Mouse (Mus musculus) forebrain, embryonic 14.5 days (tissue): ENCODE measurements around the gene Gpr137c. TPM values are rescaled to one million over a fixed set of nuclear protein-coding genes. Genes with fewer than 3 reads are reported as not detected.

ENCODE experiments used
- ATAC-seq: fragments of 200-750 bp; cut with Nextera tagmentation; 2 replicates; pipeline ENCODE4 v1.8.0; 2017; ENCODE audit warnings: mild to moderate bottlenecking, moderate library complexity
- DNase-seq: peaks from one replicate; pipeline ENCODE4 v3.0.0-alpha.2; 2015; ENCODE audit warnings: low spot score
- H3K27ac ChIP-seq: fragments of 300-500 bp; sonication (generic); 2 replicates; pipeline ENCODE4 v1.5.1; 2014; ENCODE audit warnings: low read depth, mild to moderate bottlenecking, control low read depth, low read length, moderate library complexity
- H3K27me3 ChIP-seq: fragments of 300-500 bp; sonication (generic); replicated peaks from 2 replicates; pipeline ENCODE4 v1.6.1; 2014; ENCODE audit warnings: low read length, control low read depth, mixed read lengths; ENCODE audit not compliant: control insufficient read depth, insufficient read depth
- H3K36me3 ChIP-seq: fragments of 300-500 bp; sonication (generic); 2 replicates; pipeline ENCODE4 v1.6.1; 2014; ENCODE audit warnings: low read length, control low read depth; ENCODE audit not compliant: control insufficient read depth, insufficient read depth
- H3K4me1 ChIP-seq: fragments of 300-500 bp; sonication (generic); 2 replicates; pipeline ENCODE4 v1.6.1; 2014; ENCODE audit warnings: antibody characterized with exemption, low read length, control low read depth; ENCODE audit not compliant: control insufficient read depth, insufficient read depth
- H3K4me2 ChIP-seq: fragments of 300-500 bp; sonication (generic); 2 replicates; pipeline ENCODE4 v1.6.1; 2014; ENCODE audit warnings: mild to moderate bottlenecking, control low read depth, low read length
- H3K4me3 ChIP-seq: fragments of 300-500 bp; sonication (generic); 2 replicates; pipeline ENCODE4 v1.5.1; 2014; ENCODE audit warnings: low read depth, low read length, control low read depth
- H3K9ac ChIP-seq: fragments of 300-500 bp; sonication (generic); 2 replicates; pipeline ENCODE4 v1.6.1; 2014; ENCODE audit warnings: mild to moderate bottlenecking, low read length, control low read depth, moderate library complexity
- H3K9me3 ChIP-seq: fragments of 300-500 bp; sonication (generic); replicated peaks from 2 replicates; pipeline ENCODE4 v1.6.1; 2016; ENCODE audit warnings: low read length, control low read depth, mixed read lengths; ENCODE audit not compliant: control insufficient read depth
- WGBS: fragments of 180-500 bp; shearing (Covaris S2); extraction: QIAGEN DNeasy Blood & Tissue Kit; methylation state at CpG from one replicate; pipeline ENCODE4 v1.1.7; 2014; 5-methylcytosine and 5-hydroxymethylcytosine counted together
- polyA plus RNA-seq: library from polyadenylated mRNA; unstranded; fragments of >200 nt; fragmentation: Nextera tagmentation; extraction: Ambion mirVana; gene quantifications from 2 replicates; pipeline ENCODE4 v1.2.1, GENCODE M21; 2014

The Gpr137c gene
- 14.8 and 16.3 TPM in 2 replicates for polyA plus RNA-seq

DNA sequence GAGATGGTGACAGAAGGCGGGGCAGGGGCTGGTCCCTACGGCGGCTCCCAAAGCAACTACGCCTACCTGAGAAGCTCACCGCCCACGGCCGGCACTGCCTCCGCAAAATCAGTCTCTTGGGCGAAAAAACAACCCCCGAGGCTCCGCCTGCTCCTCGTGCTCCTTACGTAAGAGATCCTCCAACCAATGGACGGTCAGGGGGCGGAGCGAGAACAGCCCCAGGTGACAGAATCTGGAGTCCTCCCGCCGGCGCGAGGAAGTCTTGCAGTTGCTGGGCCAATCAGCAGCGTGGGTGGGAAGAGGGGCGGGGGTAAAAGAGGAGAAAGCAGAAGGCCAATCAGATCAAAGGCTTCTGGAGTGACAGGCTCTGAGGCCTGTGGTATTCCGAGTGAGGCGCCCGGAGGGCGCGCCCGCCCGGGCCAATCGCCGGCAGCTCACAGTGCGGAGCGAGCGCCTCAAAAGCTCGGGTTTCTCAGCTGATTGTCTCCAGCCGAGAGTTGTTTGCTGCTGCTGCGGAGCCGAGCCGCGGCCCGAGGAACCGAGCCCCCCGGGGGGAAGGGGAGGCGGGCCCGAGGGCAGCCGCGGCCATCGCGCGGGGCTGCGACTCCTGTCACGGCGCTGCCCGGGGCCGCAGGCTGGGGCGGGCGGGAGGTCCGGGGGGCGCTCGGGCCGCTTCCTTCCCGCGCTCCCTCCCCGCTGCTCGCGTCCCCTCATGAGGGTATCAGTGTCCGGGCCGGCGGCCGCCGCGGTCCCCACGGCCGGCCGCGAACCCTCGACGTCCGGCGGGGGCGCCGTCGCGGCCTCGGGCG, at the start of gene Gpr137c:
Gene Gpr137c (plus strand): TSS at position 437 of the 809 bp plus-strand sequence.
- Histone ChIP-seq H3K27ac (peak within 1 kb of the TSS; percentile 98), H3K9me3 (no peaks in the 10 kb centered on the region), H3K4me3 (peak within 1 kb of the TSS; percentile 95), H3K4me1 (peaks cover 10% of the 10 kb centered on the region; the same call in 1 of the 2 replicates), H3K9ac (peak within 1 kb of the TSS; percentile 98), H3K27me3 (no peaks in the 10 kb centered on the region), H3K36me3 (no peaks in the 10 kb centered on the region), H3K4me2 (peak within 1 kb of the TSS; percentile 77)
- WGBS: under 1% methylated on average over 66 of the region's 86 CpGs
- ATAC-seq: peak; percentile 98
- DNase-seq: peak; percentile 100

DNA sequence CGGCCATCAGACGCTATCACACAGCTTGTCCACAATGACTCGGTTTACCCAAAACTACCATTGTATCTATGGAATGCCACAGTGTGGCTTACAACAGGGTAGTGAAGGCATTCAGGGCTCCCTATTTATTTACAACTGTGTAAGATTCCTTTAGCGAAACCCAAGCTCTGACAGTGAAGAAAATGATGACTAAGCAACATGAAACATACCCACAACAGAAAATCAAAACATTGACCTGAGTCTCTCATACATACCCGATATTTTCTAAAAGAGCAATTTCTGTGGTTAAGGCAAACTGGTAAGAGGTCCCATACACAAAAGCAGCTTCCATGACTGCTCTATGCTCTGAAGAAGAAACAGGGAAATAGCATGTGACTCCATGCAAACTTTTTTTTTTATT, 47.3 kb upstream of the Gpr137c start:
- 98% methylated on average over 5 of the region's 5 CpGs for WGBS
- H3K9me3 ChIP-seq: no peaks in the 10 kb centered on the region

DNA sequence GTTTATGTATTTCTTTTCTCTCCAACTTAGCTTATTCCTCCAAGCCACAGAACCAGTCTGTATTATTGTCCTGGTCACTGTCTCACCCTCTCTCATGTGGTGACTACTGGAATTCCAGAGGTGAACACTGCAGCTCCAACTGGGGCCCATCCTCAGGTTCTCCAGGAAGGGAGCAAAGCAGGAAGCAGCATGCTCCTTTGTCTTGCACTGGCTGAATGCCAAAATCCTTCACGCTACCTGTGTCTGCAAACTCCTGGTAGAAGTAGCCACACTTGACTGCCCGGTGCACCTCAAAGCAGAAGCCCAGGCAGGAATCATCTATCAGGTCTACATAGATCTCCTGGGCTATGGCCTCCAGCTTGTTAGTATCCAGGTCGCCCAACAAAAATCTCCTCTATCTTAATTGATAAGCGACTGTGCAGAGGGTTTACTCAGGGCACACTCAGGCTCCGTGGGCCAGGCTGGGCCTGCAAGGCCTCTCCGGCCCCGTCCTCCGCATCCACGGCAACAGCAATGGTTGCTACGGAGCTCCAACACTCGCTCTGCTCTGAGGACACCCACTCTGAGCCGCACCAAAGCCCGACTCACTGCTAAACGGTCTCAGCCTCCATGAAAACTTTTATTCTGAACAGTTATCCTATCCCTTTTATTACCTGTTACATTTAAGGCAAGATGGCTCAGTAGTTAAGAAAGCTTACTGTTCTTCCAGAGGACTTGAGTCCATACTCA, 44.3 kb upstream of the Gpr137c start:
- 81% methylated on average over 14 of the region's 14 CpGs for WGBS
- Histone ChIP-seq H3K4me2 (no peak overlapping the region), H3K27me3 (no peaks in the 10 kb centered on the region), H3K4me1 (no peaks in the 10 kb centered on the region), H3K36me3 (no peaks in the 10 kb centered on the region), H3K9me3 (no peaks in the 10 kb centered on the region), H3K4me3 (no peak overlapping the region), H3K27ac (no peak overlapping the region), H3K9ac (no peak overlapping the region)
- DNase-seq (no peak), ATAC-seq (no peak)

More for the DNA sequence above, 47.3 kb upstream of the Gpr137c start:
- 0 out of 2 replicates have a peak, but pooled peaks cover 3% of the 10 kb centered on the region for H3K36me3 ChIP-seq
- H3K4me3 ChIP-seq: no peak overlapping the region
- no peak overlapping the region for H3K9ac ChIP-seq
- DNase-seq (no peak), ATAC-seq (no peak)
- no peaks in the 10 kb centered on the region for H3K27me3 ChIP-seq
- no peak overlapping the region for H3K27ac ChIP-seq
- no peaks in the 10 kb centered on the region for H3K4me1 ChIP-seq
- no peak overlapping the region for H3K4me2 ChIP-seq

DNA sequence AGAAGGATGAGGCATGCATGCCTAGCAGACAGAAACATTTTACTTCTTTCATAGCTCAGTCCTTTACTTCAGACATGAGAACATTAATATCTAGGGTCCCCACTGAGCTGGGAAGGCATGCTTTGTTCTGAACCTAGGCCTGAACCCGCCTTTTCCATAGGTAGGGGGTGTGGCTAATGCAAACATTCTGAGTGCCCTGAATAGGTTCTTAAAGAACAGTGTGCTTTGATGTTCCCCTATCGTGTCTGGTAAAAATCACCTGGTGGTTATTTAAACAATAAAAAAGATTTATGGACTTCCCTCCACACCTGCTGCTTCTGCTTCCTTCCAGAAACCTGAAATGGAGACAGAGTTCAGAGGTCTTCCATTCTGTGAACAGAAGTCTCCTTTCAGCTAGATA, 40.3 kb upstream of the Gpr137c start:
- Histone ChIP-seq H3K9me3 (no peaks in the 10 kb centered on the region), H3K4me1 (no peaks in the 10 kb centered on the region), H3K36me3 (peaks cover 14% of the 10 kb centered on the region; the same call in 1 of the 2 replicates), H3K27me3 (no peaks in the 10 kb centered on the region), H3K4me3 (no peak overlapping the region), H3K27ac (no peak overlapping the region), H3K9ac (no peak overlapping the region), H3K4me2 (no peak overlapping the region)
- DNase-seq (no peak), ATAC-seq (no peak)
- 65% methylated on average over 2 of the region's 2 CpGs for WGBS

DNA sequence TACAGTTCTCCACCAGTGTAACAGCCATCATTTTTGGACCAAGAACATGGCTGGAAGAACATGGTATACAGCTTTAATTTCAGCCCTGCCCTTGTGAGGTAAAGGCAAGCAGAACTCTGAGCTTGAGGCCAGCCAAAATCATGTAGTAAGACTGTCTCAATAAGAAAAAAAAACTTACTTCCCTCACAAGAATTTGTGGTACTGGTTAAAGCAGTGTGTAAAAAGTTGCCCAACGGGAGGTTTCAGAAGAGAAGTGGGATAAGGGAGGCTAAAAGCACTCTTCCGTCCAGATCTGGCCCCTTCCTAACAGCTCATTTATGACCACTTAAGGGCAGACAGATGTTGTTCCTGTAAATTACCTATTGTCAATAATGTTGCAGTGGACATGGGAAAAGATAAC, 39.9 kb upstream of the Gpr137c start:
- H3K9me3 ChIP-seq: no peaks in the 10 kb centered on the region
- no peaks in the 10 kb centered on the region for H3K27me3 ChIP-seq
- no peak overlapping the region for H3K4me2 ChIP-seq
- H3K4me3 ChIP-seq: no peak overlapping the region
- DNase-seq (no peak), ATAC-seq (no peak)
- H3K4me1 ChIP-seq: no peaks in the 10 kb centered on the region
- WGBS: 94% methylated on average over 2 of the region's 2 CpGs
- no peak overlapping the region for H3K9ac ChIP-seq
- peaks cover 14% of the 10 kb centered on the region; the same call in 1 of the 2 replicates for H3K36me3 ChIP-seq
- no peak overlapping the region for H3K27ac ChIP-seq

- DNase-seq: no peak
- Histone ChIP-seq H3K4me3 (no peak overlapping the region), H3K27ac (no peak overlapping the region), H3K27me3 (no peaks in the 10 kb centered on the region), H3K9me3 (no peaks in the 10 kb centered on the region), H3K4me1 (no peaks in the 10 kb centered on the region), H3K9ac (no peak overlapping the region), H3K4me2 (no peak overlapping the region), H3K36me3 (peaks cover 14% of the 10 kb centered on the region; the same call in 1 of the 2 replicates)
- 81% methylated on average over 4 of the region's 4 CpGs for WGBS
- ATAC-seq: no peak
Observed at GRCm38 (mm10) chr14:45181611-45182010, 37.9 kb upstream of the Gpr137c start.

- Histone ChIP-seq H3K36me3 (no peaks in the 10 kb centered on the region), H3K4me3 (no peak overlapping the region), H3K27ac (no peak overlapping the region), H3K9ac (no peak overlapping the region), H3K4me2 (no peak overlapping the region), H3K4me1 (no peaks in the 10 kb centered on the region), H3K27me3 (no peaks in the 10 kb centered on the region), H3K9me3 (0 out of 2 replicates have a peak, but pooled peaks cover 3% of the 10 kb centered on the region)
- DNase-seq (no peak), ATAC-seq (no peak)
- 83% methylated on average over 2 of the region's 2 CpGs for WGBS
Observed at GRCm38 (mm10) chr14:45190999-45191398, 28.5 kb upstream of the Gpr137c start.

- Histone ChIP-seq H3K4me3 (no peak overlapping the region), H3K9ac (no peak overlapping the region), H3K4me2 (no peak overlapping the region), H3K27me3 (no peaks in the 10 kb centered on the region), H3K27ac (no peak overlapping the region), H3K4me1 (no peaks in the 10 kb centered on the region), H3K9me3 (no peaks in the 10 kb centered on the region), H3K36me3 (peaks cover 14% of the 10 kb centered on the region)
- ATAC-seq (no peak), DNase-seq (no peak)
Observed at GRCm38 (mm10) chr14:45200607-45201006, 18.9 kb upstream of the Gpr137c start.

DNA sequence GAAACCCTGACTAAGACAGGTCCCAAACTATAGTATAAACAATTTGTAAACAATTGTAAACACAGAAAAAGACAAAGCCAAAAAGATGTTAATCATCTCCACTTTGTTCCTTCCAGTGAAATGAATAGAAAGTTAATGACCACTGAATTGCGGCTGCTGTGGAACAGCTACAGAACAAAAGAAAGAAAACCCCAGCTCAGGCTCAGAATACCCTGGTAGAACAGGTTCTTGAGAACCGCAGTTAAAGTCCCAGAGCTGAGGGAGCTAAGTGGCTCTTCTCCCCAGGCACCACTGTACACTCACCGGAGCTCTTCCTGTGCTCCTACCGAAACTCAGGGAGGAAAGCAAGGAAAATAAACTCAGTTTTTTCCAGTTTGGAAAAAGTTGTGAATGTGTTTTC, 8.8 kb upstream of the Gpr137c start:
- ATAC-seq (no peak), DNase-seq (no peak)
- Histone ChIP-seq H3K4me2 (no peak overlapping the region), H3K4me1 (no peaks in the 10 kb centered on the region), H3K36me3 (peaks cover 8% of the 10 kb centered on the region), H3K27ac (no peak overlapping the region), H3K9me3 (no peaks in the 10 kb centered on the region), H3K4me3 (no peak overlapping the region), H3K27me3 (no peaks in the 10 kb centered on the region), H3K9ac (no peak overlapping the region)
- 63% methylated on average over 4 of the region's 4 CpGs for WGBS
